Mouse (Mus musculus): ENCODE results near the gene Cetn2. TPM values are rescaled to one million over a fixed set of nuclear protein-coding genes. Genes with fewer than 3 reads are reported as not detected.

The Cetn2 gene
- polyA plus RNA-seq, 1 experiment from 2014 or later, result 77.3 TPM

GRCm38 (mm10) chrX:72911611-72912010, 6.6 kb downstream of the Cetn2 start:
- no peaks in the 10 kb centered on the region for H3K36me3 ChIP-seq (ENCODE audit: control insufficient read depth, insufficient read depth, low read length)
- no peak overlapping the region for H3K4me2 ChIP-seq (replicated peaks; ENCODE audit: low read depth, low read length)
- H3K27me3 ChIP-seq (ENCODE audit: control insufficient read depth, insufficient read depth, low read length), result no peaks in the 10 kb centered on the region
- H3K27ac ChIP-seq (ENCODE audit: low read length), result no peak overlapping the region
- no peak for ATAC-seq (ENCODE audit: insufficient number of reproducible peaks, insufficient read depth, low FRiP score, low read depth)
- no peaks in the 10 kb centered on the region for H3K4me1 ChIP-seq (ENCODE audit: control insufficient read depth, insufficient read depth, low read length)
- H3K9ac ChIP-seq (replicated peaks; ENCODE audit: low read depth, low read length), result no peak overlapping the region
- H3K4me3 ChIP-seq (ENCODE audit: low read depth, low read length), result no peak overlapping the region
- 78% methylated on average over 1 of the region's 1 CpGs for WGBS
- no peaks in the 10 kb centered on the region for H3K9me3 ChIP-seq (ENCODE audit: control insufficient read depth, low read depth, low read length)

GRCm38 (mm10) chrX:72908404-72908741, 9.8 kb downstream of the Cetn2 start:
- ATAC-seq (ENCODE audit: insufficient number of reproducible peaks, insufficient read depth, low FRiP score, low read depth), result no peak; the same call in 1 of the 2 replicates
- 13% methylated on average over 2 of the region's 2 CpGs for WGBS
- Histone ChIP-seq H3K4me1 (ENCODE audit: control insufficient read depth, insufficient read depth, low read length) (no peaks in the 10 kb centered on the region), H3K27ac (ENCODE audit: low read length) (no peak overlapping the region), H3K4me2 (replicated peaks; ENCODE audit: low read depth, low read length) (no peak overlapping the region), H3K4me3 (ENCODE audit: low read depth, low read length) (no peak overlapping the region), H3K9ac (replicated peaks; ENCODE audit: low read depth, low read length) (no peak overlapping the region), H3K36me3 (ENCODE audit: control insufficient read depth, insufficient read depth, low read length) (no peaks in the 10 kb centered on the region), H3K27me3 (ENCODE audit: control insufficient read depth, insufficient read depth, low read length) (no peaks in the 10 kb centered on the region), H3K9me3 (ENCODE audit: control insufficient read depth, low read depth, low read length) (no peaks in the 10 kb centered on the region)

GRCm38 (mm10) chrX:72907619-72908403, 10.4 kb downstream of the Cetn2 start:
- no peaks in the 10 kb centered on the region for H3K27me3 ChIP-seq (ENCODE audit: control insufficient read depth, insufficient read depth, low read length)
- H3K9ac ChIP-seq (replicated peaks; ENCODE audit: low read depth, low read length), result no peak overlapping the region
- no peak overlapping the region for H3K4me3 ChIP-seq (ENCODE audit: low read depth, low read length)
- no peak overlapping the region for H3K27ac ChIP-seq (ENCODE audit: low read length)
- no peak overlapping the region for H3K4me2 ChIP-seq (replicated peaks; ENCODE audit: low read depth, low read length)
- 74% methylated on average over 6 of the region's 6 CpGs for WGBS
- no peaks in the 10 kb centered on the region for H3K4me1 ChIP-seq (ENCODE audit: control insufficient read depth, insufficient read depth, low read length)
- H3K36me3 ChIP-seq (ENCODE audit: control insufficient read depth, insufficient read depth, low read length), result no peaks in the 10 kb centered on the region
- ATAC-seq (ENCODE audit: insufficient number of reproducible peaks, insufficient read depth, low FRiP score, low read depth), result no peak; the same call in 1 of the 2 replicates
- no peaks in the 10 kb centered on the region for H3K9me3 ChIP-seq (ENCODE audit: control insufficient read depth, low read depth, low read length)

GRCm38 (mm10) chrX:72902530-72902929, 15.7 kb downstream of the Cetn2 start:
- no peak overlapping the region for H3K27ac ChIP-seq (ENCODE audit: low read length)
- H3K4me3 ChIP-seq (ENCODE audit: low read depth, low read length), result no peak overlapping the region
- no peaks in the 10 kb centered on the region for H3K36me3 ChIP-seq (ENCODE audit: control insufficient read depth, insufficient read depth, low read length)
- H3K4me1 ChIP-seq (ENCODE audit: control insufficient read depth, insufficient read depth, low read length), result no peaks in the 10 kb centered on the region
- H3K9ac ChIP-seq (replicated peaks; ENCODE audit: low read depth, low read length), result no peak overlapping the region
- H3K27me3 ChIP-seq (ENCODE audit: control insufficient read depth, insufficient read depth, low read length), result no peaks in the 10 kb centered on the region
- 42% methylated on average over 1 of the region's 1 CpGs for WGBS
- H3K4me2 ChIP-seq (replicated peaks; ENCODE audit: low read depth, low read length), result no peak overlapping the region
- no peaks in the 10 kb centered on the region for H3K9me3 ChIP-seq (ENCODE audit: control insufficient read depth, low read depth, low read length)
- ATAC-seq (ENCODE audit: insufficient number of reproducible peaks, insufficient read depth, low FRiP score, low read depth), result no peak

GRCm38 (mm10) chrX:72896055-72896437, 22.2 kb downstream of the Cetn2 start:
- no peak overlapping the region for H3K4me2 ChIP-seq (replicated peaks; ENCODE audit: low read depth, low read length)
- no peak for ATAC-seq (ENCODE audit: insufficient number of reproducible peaks, insufficient read depth, low FRiP score, low read depth)
- no peaks in the 10 kb centered on the region for H3K4me1 ChIP-seq (ENCODE audit: control insufficient read depth, insufficient read depth, low read length)
- H3K4me3 ChIP-seq (ENCODE audit: low read depth, low read length), result no peak overlapping the region
- H3K36me3 ChIP-seq (ENCODE audit: control insufficient read depth, insufficient read depth, low read length), result no peaks in the 10 kb centered on the region
- H3K27ac ChIP-seq (ENCODE audit: low read length), result no peak overlapping the region
- H3K9ac ChIP-seq (replicated peaks; ENCODE audit: low read depth, low read length), result no peak overlapping the region
- H3K9me3 ChIP-seq (ENCODE audit: control insufficient read depth, low read depth, low read length), result no peaks in the 10 kb centered on the region
- H3K27me3 ChIP-seq (ENCODE audit: control insufficient read depth, insufficient read depth, low read length), result no peaks in the 10 kb centered on the region
- WGBS, result 63% methylated on average over 1 of the region's 1 CpGs

GRCm38 (mm10) chrX:72895388-72896054, 22.7 kb downstream of the Cetn2 start:
- H3K4me2 ChIP-seq (replicated peaks; ENCODE audit: low read depth, low read length), result no peak overlapping the region
- no peak overlapping the region for H3K9ac ChIP-seq (replicated peaks; ENCODE audit: low read depth, low read length)
- H3K4me1 ChIP-seq (ENCODE audit: control insufficient read depth, insufficient read depth, low read length), result no peaks in the 10 kb centered on the region
- H3K36me3 ChIP-seq (ENCODE audit: control insufficient read depth, insufficient read depth, low read length), result no peaks in the 10 kb centered on the region
- H3K27me3 ChIP-seq (ENCODE audit: control insufficient read depth, insufficient read depth, low read length), result no peaks in the 10 kb centered on the region
- no peaks in the 10 kb centered on the region for H3K9me3 ChIP-seq (ENCODE audit: control insufficient read depth, low read depth, low read length)
- no peak overlapping the region for H3K27ac ChIP-seq (ENCODE audit: low read length)
- no peak for ATAC-seq (ENCODE audit: insufficient number of reproducible peaks, insufficient read depth, low FRiP score, low read depth)
- 68% methylated on average over 5 of the region's 5 CpGs for WGBS
- H3K4me3 ChIP-seq (ENCODE audit: low read depth, low read length), result no peak overlapping the region

Other genes with a start within 250 kb of the Cetn2 start
- gene Gabrq, start 93.2 kb downstream of the Cetn2 start, polyA plus RNA-seq (2014; fragmentation: Nextera tagmentation; extraction: Ambion mirVana), result 0.25 and 0.38 TPM in 2 replicates
- 31.9 and 32.4 TPM in 2 replicates for gene Nsdhl, start 146 bp upstream of the Cetn2 start, polyA plus RNA-seq (2014; fragmentation: Nextera tagmentation; extraction: Ambion mirVana)
- gene Zfp185, start 68.9 kb upstream of the Cetn2 start, polyA plus RNA-seq (2014; fragmentation: Nextera tagmentation; extraction: Ambion mirVana), result 10.3 and 13.4 TPM in 2 replicates
- gene Pnma5, start 118.7 kb upstream of the Cetn2 start, polyA plus RNA-seq (2014; fragmentation: Nextera tagmentation; extraction: Ambion mirVana), result not detected in 2 replicates
- gene Pnma3, start 146.4 kb upstream of the Cetn2 start, polyA plus RNA-seq (2014; fragmentation: Nextera tagmentation; extraction: Ambion mirVana), result 0.27 TPM in 1 of 2 replicates, not detected in the other
- gene Xlr4a, start 164.1 kb upstream of the Cetn2 start, polyA plus RNA-seq (2014; fragmentation: Nextera tagmentation; extraction: Ambion mirVana), result 0.31 and 1.5 TPM in 2 replicates
- gene Xlr3a, start 178.7 kb upstream of the Cetn2 start, polyA plus RNA-seq (2014; fragmentation: Nextera tagmentation; extraction: Ambion mirVana), result 3.3 and 7.9 TPM in 2 replicates
- not detected in 2 replicates for gene Gm14685, start 198.6 kb upstream of the Cetn2 start, polyA plus RNA-seq (2014; fragmentation: Nextera tagmentation; extraction: Ambion mirVana)
- gene Xlr5b, start 230.4 kb upstream of the Cetn2 start, polyA plus RNA-seq (2014; fragmentation: Nextera tagmentation; extraction: Ambion mirVana), result not detected in 2 replicates
- not detected in 2 replicates for gene DXBay18, start 231.0 kb upstream of the Cetn2 start, polyA plus RNA-seq (2014; fragmentation: Nextera tagmentation; extraction: Ambion mirVana)

Data from stomach, embryonic 14.5 days (tissue).